Mouse (Mus musculus) stomach, embryonic 16.5 days (tissue): ENCODE measurements around the gene Stac3. TPM values are rescaled to one million over a fixed set of nuclear protein-coding genes. Genes with fewer than 3 reads are reported as not detected.

Source experiments
- ATAC-seq: fragments of 200-750 bp; cut with Nextera tagmentation; 2 replicates; pipeline ENCODE4 v1.8.0; 2017; ENCODE audit warnings: moderate number of reproducible peaks, moderate TSS enrichment; ENCODE audit not compliant: insufficient read depth, low FRiP score
- H3K27ac ChIP-seq: fragments of 300-500 bp; sonication (generic); 2 replicates; pipeline ENCODE4 v1.5.1; 2014; ENCODE audit warnings: low read length
- H3K27me3 ChIP-seq: fragments of 300-500 bp; sonication (generic); 2 replicates; pipeline ENCODE4 v1.6.1; 2014; ENCODE audit warnings: low read length, control low read depth, mixed read lengths; ENCODE audit not compliant: control insufficient read depth, insufficient read depth
- H3K36me3 ChIP-seq: fragments of 300-500 bp; sonication (generic); 2 replicates; pipeline ENCODE4 v1.6.1; 2014; ENCODE audit warnings: low read length; ENCODE audit not compliant: control insufficient read depth, insufficient read depth
- H3K4me1 ChIP-seq: fragments of 300-500 bp; sonication (generic); 2 replicates; pipeline ENCODE4 v1.6.1; 2014; ENCODE audit warnings: low read length, control low read depth, mixed read lengths; ENCODE audit not compliant: control insufficient read depth, insufficient read depth
- H3K4me2 ChIP-seq: fragments of 300-500 bp; sonication (generic); 2 replicates; pipeline ENCODE4 v1.6.1; 2014; ENCODE audit warnings: low read depth, low read length, mixed read lengths
- H3K4me3 ChIP-seq: fragments of 300-500 bp; sonication (generic); replicated peaks from 2 replicates; pipeline ENCODE4 v1.5.1; 2014; ENCODE audit warnings: mild to moderate bottlenecking, low read length
- H3K9ac ChIP-seq: fragments of 300-500 bp; sonication (generic); 2 replicates; pipeline ENCODE4 v1.6.1; 2014; ENCODE audit warnings: low read length
- H3K9me3 ChIP-seq: fragments of 300-500 bp; sonication (generic); replicated peaks from 2 replicates; pipeline ENCODE4 v1.6.1; 2016; ENCODE audit warnings: low read length, control low read depth; ENCODE audit not compliant: control insufficient read depth
- WGBS: fragments of 180-500 bp; shearing (Covaris S2); extraction: QIAGEN DNeasy Blood & Tissue Kit; methylation state at CpG from one replicate; pipeline ENCODE4 v1.1.7; 2014; 5-methylcytosine and 5-hydroxymethylcytosine counted together
- polyA plus RNA-seq: library from polyadenylated mRNA; unstranded; fragments of >200 nt; fragmentation: Nextera tagmentation; extraction: Ambion mirVana; gene quantifications from 2 replicates; pipeline ENCODE4 v1.2.1, GENCODE M21; 2015

The Stac3 gene
- polyA plus RNA-seq, 1 experiment from 2014 or later, result 5.5 TPM

DNA sequence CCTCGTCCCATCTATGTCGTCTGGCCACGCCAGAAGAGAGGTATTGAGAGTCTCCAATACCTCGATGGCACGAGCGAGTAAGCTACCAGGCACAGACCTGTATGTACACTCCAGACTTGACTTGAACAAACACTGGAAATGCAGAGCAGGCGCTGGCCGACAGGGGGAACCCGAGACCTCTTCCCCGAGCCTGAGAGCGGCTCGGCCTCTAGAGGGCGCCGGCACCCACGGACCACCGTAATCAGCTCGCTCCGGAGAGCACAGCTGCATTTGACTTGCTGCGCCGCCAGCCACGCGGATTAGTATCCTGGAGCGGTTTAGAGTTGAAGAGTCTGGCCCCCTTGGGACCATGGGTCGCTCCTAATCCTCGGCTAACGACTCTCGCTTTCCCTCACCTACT is 11.3 kb downstream of the Stac3 start:
- Histone ChIP-seq H3K4me2 (peak overlapping the region; percentile 91), H3K4me3 (peak overlapping the region; percentile 55), H3K27me3 (peaks cover 47% of the 10 kb centered on the region), H3K9me3 (no peaks in the 10 kb centered on the region), H3K36me3 (0 out of 2 replicates have a peak, but pooled peaks cover 3% of the 10 kb centered on the region), H3K9ac (peak overlapping the region; percentile 64), H3K4me1 (peaks cover 73% of the 10 kb centered on the region), H3K27ac (peak overlapping the region; percentile 32; the same call in 1 of the 2 replicates)
- WGBS, result 0% methylated on average over 27 of the region's 27 CpGs
- peak; percentile 41; the same call in 1 of the 2 replicates for ATAC-seq

DNA sequence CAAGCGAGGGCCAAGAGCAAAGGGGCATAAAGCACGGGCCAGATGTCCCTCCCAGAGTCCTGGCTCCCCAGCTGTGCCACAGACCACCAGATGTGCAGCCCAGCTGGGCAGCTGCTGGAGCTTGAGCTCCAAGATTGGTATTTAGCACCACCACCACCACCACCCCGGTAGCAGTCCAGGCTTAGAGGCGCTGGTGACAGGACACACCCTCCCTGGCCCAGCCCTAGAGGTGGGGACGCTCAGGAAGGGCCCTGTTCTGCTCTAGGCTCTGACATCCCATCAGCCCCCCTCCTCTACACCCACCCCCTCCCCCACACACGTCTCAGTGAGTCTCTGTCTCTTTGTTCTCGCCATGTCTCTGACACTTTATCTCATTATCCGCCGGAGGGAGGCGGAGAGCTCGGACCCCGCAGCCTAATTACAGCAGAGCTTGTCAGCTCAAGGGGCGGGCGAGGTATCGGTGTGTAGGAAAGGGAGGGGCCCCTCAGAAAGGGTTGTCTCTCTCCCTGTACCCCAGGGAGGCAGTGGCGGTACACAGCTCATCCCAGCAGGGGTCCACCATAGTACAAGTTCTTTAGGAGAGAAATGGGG is 12.1 kb downstream of the Stac3 start:
- Histone ChIP-seq H3K4me3 (peak overlapping the region; percentile 36), H3K4me2 (peak overlapping the region; percentile 68), H3K27ac (peak overlapping the region; percentile 32; the same call in 1 of the 2 replicates), H3K4me1 (peaks cover 73% of the 10 kb centered on the region), H3K9me3 (no peaks in the 10 kb centered on the region), H3K9ac (peak overlapping the region; percentile 64), H3K36me3 (peaks cover 8% of the 10 kb centered on the region), H3K27me3 (peaks cover 47% of the 10 kb centered on the region)
- peak; percentile 16; the same call in 1 of the 2 replicates for ATAC-seq
- 1% methylated on average over 16 of the region's 16 CpGs for WGBS

DNA sequence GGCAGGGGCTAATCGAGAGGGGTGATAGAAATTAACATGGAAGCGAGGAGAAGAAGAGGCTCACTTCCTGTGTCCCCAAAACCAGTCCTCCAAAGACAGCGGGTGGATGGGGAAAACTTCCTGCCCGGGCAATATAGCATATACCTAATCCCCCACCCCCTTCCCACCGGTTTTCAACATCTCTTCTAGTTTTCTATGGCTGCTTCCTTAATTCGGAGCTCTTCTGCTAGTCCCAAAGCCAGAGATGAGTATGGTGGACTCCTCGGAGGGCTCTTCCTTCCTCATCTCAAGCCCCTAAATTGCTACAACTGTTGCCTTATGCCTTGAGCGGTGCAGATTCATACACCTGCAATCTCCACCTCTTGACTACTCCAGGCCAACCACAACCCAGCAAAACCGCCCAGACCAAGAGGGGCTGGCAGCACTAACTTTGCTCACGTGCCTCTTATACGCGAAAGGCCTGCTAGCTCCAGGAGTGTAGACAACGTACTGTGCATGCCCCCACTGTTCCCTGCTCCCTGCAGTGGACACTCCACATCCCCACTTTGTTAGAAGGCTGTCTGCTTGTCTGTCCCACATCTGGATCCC is 12.7 kb downstream of the Stac3 start:
- Histone ChIP-seq H3K4me3 (peak overlapping the region; percentile 44; the same call in 1 of the 2 replicates), H3K36me3 (peaks cover 14% of the 10 kb centered on the region), H3K4me2 (peak overlapping the region; percentile 68), H3K27ac (peak overlapping the region; percentile 93), H3K27me3 (peaks cover 45% of the 10 kb centered on the region), H3K4me1 (peaks cover 70% of the 10 kb centered on the region), H3K9me3 (no peaks in the 10 kb centered on the region), H3K9ac (peak overlapping the region; percentile 64)
- no peak for ATAC-seq
- WGBS, result 28% methylated on average over 13 of the region's 13 CpGs

DNA sequence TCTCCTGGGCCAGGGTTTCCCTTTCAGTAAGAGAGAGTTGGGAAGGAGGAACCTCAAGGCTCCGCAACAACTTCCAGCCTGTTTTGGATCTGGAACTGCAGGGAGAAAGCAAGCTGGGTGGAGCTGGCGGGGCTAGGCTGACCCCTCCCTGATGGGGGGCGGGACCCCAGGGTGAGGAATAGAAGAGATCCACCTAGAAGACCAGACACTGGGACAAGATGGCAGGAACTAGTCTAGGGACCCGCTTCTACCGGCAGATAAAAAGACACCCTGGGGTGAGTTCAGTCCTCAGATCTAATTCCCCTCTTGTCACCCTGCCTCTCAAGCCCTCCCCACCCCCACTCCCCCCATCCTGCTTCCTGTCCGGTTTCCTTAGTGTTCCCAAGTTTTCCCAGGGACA is 13.3 kb downstream of the Stac3 start, which contains the start of gene Ndufa4l2:
Ndufa4l2 (plus strand) TSS at position 204 of the 400 bp plus-strand sequence.
- peak within 1 kb of the TSS; percentile 93 for H3K27ac ChIP-seq
- WGBS, result 20% methylated on average over 6 of the region's 6 CpGs
- H3K9me3 ChIP-seq, result no peaks in the 10 kb centered on the region
- H3K36me3 ChIP-seq, result peaks cover 17% of the 10 kb centered on the region
- ATAC-seq, result no peak
- peak within 1 kb of the TSS; percentile 44 for H3K4me3 ChIP-seq
- peak within 1 kb of the TSS; percentile 68 for H3K4me2 ChIP-seq
- peaks cover 65% of the 10 kb centered on the region for H3K4me1 ChIP-seq
- H3K9ac ChIP-seq, result peak within 1 kb of the TSS; percentile 64
- H3K27me3 ChIP-seq, result peaks cover 39% of the 10 kb centered on the region

DNA sequence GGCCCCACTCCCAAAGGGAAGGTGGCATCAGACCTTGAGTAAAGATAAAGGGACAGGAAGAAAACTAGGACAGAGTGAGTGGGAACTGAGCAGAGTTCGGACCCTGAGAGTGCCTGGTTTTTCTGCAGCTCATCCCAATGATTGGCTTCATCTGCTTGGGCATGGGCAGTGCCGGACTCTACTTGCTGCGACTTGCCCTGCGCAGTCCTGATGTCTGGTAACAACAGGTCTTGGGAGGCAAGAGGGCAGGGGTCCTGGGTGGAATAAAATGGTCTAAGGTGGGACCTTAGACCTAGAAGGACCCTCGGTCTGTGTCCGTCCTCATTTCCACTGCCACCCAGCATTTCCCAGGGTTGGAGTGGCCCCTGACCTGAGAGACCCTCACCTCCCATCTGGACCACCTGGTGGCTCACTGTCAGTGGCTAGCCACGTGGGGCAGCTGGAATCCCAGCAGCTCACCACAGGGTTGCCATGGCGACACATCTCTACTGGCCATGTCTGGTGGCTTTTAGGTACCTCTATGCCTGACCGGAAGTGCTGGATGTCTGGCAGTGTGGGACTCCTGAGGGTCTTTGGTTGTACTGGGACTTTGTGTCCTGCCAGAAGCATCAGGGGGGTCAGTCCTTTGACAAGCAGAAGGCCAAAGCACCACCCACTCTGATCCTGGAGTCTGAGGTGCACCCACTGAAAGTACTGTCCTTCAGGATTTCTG is 13.9 kb downstream of the Stac3 start:
- Histone ChIP-seq H3K9me3 (no peaks in the 10 kb centered on the region), H3K27ac (peak overlapping the region; percentile 93), H3K4me1 (peaks cover 65% of the 10 kb centered on the region), H3K27me3 (peaks cover 33% of the 10 kb centered on the region), H3K9ac (peak overlapping the region; percentile 64), H3K4me3 (peak overlapping the region; percentile 44), H3K36me3 (peaks cover 24% of the 10 kb centered on the region), H3K4me2 (peak overlapping the region; percentile 68)
- no peak for ATAC-seq
- WGBS, result 40% methylated on average over 9 of the region's 9 CpGs

DNA sequence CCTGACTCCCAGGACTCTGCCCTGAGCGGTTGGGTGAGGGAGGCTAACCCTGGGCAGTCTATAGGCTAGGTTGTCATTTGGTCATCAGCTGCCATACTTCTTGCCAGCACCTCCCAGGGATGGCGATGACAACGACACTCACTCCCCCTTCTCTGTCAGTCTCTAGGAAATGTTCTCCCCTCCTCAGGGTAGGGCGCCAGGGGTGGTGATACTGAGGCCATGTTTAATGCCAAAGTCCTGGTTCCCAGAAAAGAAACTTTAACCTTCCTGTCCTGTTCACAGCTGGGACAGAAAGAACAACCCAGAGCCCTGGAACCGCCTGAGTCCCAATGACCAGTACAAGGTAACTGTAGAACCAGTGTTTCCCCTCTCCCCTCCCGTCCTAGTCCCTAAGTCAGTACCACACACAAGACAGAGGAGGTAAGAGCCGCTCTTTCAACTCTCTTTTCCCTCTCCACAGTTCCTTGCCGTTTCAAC is 14.5 kb downstream of the Stac3 start:
- ATAC-seq, result no peak; the same call in 1 of the 2 replicates
- Histone ChIP-seq H3K4me1 (peaks cover 71% of the 10 kb centered on the region), H3K36me3 (peaks cover 24% of the 10 kb centered on the region), H3K4me3 (peak overlapping the region; percentile 44), H3K9ac (peak overlapping the region; percentile 64), H3K4me2 (peak overlapping the region; percentile 68), H3K27me3 (peaks cover 27% of the 10 kb centered on the region), H3K9me3 (no peaks in the 10 kb centered on the region), H3K27ac (peak overlapping the region; percentile 93)
- 30% methylated on average over 8 of the region's 8 CpGs for WGBS

DNA sequence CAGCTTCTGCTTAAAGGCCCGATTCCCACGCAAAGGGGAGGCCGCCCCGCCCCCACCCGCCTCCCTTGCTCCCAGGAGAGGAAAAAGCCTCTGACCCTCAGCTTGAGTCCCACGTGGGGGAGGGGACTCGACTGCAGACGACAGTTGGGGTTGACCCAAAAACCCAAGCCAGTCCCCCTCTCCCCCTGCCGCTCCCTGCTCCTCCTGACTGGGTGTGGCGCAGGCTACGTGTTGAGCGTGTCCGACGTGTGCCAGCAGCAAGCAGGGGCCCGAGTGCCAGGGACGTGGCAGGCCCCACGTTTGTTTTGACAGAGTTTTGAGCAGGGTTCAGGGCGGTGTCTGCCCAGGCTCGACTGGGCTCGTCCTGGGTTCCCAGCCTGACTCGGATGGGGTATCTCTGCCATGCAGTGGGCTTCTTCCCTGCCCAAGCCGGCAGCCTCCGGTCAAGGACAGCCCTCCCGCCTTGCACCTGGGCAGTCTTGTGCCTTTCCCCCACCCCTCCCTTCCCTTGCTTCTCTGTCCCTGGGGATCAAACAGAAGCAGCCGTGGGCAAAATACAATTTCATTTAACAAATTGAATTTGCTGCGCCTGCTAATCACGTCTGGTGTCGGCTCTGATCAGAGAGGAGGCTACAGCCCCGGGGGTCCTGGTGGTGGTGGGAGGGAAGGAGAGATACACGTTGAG is 15.2 kb downstream of the Stac3 start:
- peak; percentile 81 for ATAC-seq
- Histone ChIP-seq H3K9ac (peak overlapping the region; percentile 64), H3K27ac (peak overlapping the region; percentile 93)

DNA sequence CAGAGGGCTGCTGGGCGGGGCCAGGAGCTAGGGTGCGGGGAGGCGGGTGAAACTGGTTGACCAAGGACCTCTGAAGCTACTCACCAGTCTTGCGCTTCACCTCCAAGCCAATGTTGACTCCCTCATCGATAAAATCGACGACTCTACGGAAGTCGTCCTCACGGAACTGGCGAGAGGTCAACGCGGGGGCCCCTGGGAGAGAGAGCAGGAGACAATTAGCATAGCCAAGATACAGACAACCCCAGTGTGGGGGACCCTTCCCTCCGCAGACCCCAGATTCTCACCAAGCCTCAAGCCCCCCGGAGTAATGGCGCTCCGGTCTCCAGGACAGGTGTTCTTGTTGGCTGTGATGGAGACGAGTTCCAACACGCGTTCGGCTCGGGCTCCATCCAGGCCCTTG is 16.5 kb downstream of the Stac3 start:
- no peak overlapping the region for H3K4me3 ChIP-seq
- H3K27me3 ChIP-seq, result peaks cover 11% of the 10 kb centered on the region; the same call in 1 of the 2 replicates
- no peaks in the 10 kb centered on the region for H3K9me3 ChIP-seq
- H3K27ac ChIP-seq, result peak overlapping the region; percentile 93; the same call in 1 of the 2 replicates
- WGBS, result 90% methylated on average over 22 of the region's 22 CpGs
- H3K9ac ChIP-seq, result no peak overlapping the region
- ATAC-seq, result no peak
- no peak overlapping the region for H3K4me2 ChIP-seq
- H3K4me1 ChIP-seq, result peaks cover 64% of the 10 kb centered on the region
- peaks cover 24% of the 10 kb centered on the region for H3K36me3 ChIP-seq

More for the DNA sequence above, 15.2 kb downstream of the Stac3 start:
- Histone ChIP-seq H3K9me3 (no peaks in the 10 kb centered on the region), H3K4me2 (peak overlapping the region; percentile 68), H3K4me3 (peak overlapping the region; percentile 44), H3K4me1 (peaks cover 75% of the 10 kb centered on the region), H3K27me3 (peaks cover 20% of the 10 kb centered on the region), H3K36me3 (peaks cover 24% of the 10 kb centered on the region)
- 12% methylated on average over 30 of the region's 30 CpGs for WGBS
